Mouse (Mus musculus) liver, adult 2 months (tissue): Measurements from ENCODE around the gene Tbc1d25. TPM values are rescaled to one million over a fixed set of nuclear protein-coding genes. Genes with fewer than 3 reads are reported as not detected.

ENCODE experiments used
- DNase-seq: peaks from one replicate; pipeline ENCODE4 v3.0.0-alpha.2; 2011; ENCODE audit warnings: low read depth, low spot score; ENCODE audit errors: extremely low read depth
- H3K27ac ChIP-seq: fragments of 200-500 bp; replicated peaks from 2 replicates; pipeline ENCODE4 v1.5.1; 2012; ENCODE audit warnings: low read depth, mild to moderate bottlenecking, control low read depth, inconsistent platforms, low read length; ENCODE audit not compliant: insufficient read depth
- H3K27me3 ChIP-seq: fragments of 200-500 bp; 2 replicates; pipeline ENCODE4 v1.6.1; 2012; ENCODE audit warnings: mild to moderate bottlenecking, moderate library complexity, low read length, inconsistent platforms; ENCODE audit not compliant: control insufficient read depth, insufficient read depth
- H3K36me3 ChIP-seq: fragments of 200-500 bp; 2 replicates; pipeline ENCODE4 v1.6.1; 2012; ENCODE audit warnings: low read length, inconsistent platforms; ENCODE audit not compliant: control insufficient read depth, insufficient read depth
- H3K4me1 ChIP-seq: fragments of 200-500 bp; 2 replicates; pipeline ENCODE4 v1.6.1; 2011; ENCODE audit warnings: low read length; ENCODE audit not compliant: control insufficient read depth, insufficient read depth
- H3K4me3 ChIP-seq: fragments of 200-500 bp; 2 replicates; pipeline ENCODE4 v1.5.1; 2011; ENCODE audit warnings: low read depth, mild to moderate bottlenecking, control low read depth, low read length, moderate library complexity; ENCODE audit not compliant: insufficient read depth
- H3K79me2 ChIP-seq: fragments of 200-500 bp; 2 replicates; pipeline ENCODE4 v1.6.1; 2012; ENCODE audit warnings: inconsistent platforms, mild to moderate bottlenecking, low read length, moderate library complexity; ENCODE audit not compliant: control insufficient read depth, insufficient read depth
- H3K9ac ChIP-seq: fragments of 200-500 bp; 2 replicates; pipeline ENCODE4 v1.6.1; 2012; ENCODE audit warnings: low read depth, mild to moderate bottlenecking, control low read depth, inconsistent platforms, low read length
- CTCF ChIP-seq: fragments of 200-500 bp; IDR thresholded peaks from 2 replicates; pipeline ENCODE4 v1.5.1; 2011; ENCODE audit warnings: low read depth, low read length, control low read depth
- POLR2A ChIP-seq: fragments of 200-500 bp; IDR thresholded peaks from 2 replicates; pipeline ENCODE4 v1.6.1; 2011; ENCODE audit warnings: low read length, control low read depth; ENCODE audit not compliant: insufficient read depth; ENCODE audit errors: extremely low read depth
- WGBS: fragments of 180-500 bp; shearing (Covaris S2); methylation state at CpG from one replicate; pipeline ENCODE4 v1.1.7; 2018; 5-methylcytosine and 5-hydroxymethylcytosine counted together
- polyA plus RNA-seq: library from polyadenylated mRNA; depleted of rRNA; stranded (reverse); fragments of >200 nt; gene quantifications from 2 replicates; pipeline ENCODE4 v1.2.3, GENCODE M21; 2012
- total RNA-seq: library from RNA; depleted of rRNA; stranded (reverse); fragments of >200 nt; gene quantifications from 2 replicates; pipeline ENCODE4 v1.2.3, GENCODE M21; 2014

Tbc1d25 gene
- total and polyA plus RNA-seq, 2 experiments, result 0.92 to 8.9 TPM

DNA sequence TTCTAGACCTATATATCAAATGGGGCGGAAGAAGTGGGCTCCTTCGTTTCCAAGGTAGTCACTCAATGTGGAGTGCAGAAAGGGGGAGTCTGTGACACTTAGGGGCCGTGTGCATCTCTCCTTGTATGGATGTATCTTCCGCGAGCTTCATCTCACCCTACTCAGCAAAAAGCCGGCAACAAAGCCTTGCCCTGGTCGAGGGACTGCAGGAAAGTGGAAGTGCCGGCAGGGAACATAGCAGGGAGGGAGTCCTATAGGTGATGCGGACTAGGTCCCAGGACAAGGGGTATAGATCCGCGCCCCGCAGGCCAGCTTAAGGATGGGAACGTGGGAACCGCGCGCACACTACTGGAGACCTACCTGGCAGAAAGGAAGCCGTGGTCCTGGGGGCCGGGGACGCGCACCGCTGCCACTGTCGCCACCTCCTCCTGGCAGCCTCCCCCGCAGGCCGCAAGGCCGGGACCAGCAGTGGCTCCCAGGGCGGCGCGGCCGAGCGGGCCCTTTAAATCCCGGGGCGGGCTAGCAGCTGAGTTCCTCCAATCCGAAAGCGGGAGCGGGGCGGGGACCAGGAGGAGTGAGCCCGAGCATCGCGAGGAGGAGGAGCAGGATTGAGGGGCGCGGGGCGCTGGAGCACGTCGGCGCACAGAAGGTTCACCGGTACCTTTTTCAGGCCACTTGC lies 30.2 kb upstream of the Tbc1d25 start, which contains the start of gene Porcn:
Gene Porcn (minus strand): TSS at position 511 of the 679 bp plus-strand sequence.
- DNase-seq, result peak; percentile 51
- Histone ChIP-seq H3K79me2 (no peaks in the 10 kb centered on the region), H3K27ac (peak within 1 kb of the TSS; percentile 38), H3K27me3 (no peaks in the 10 kb centered on the region), H3K4me3 (peak within 1 kb of the TSS; percentile 93), H3K9ac (peak within 1 kb of the TSS; percentile 92), H3K36me3 (no peaks in the 10 kb centered on the region), H3K4me1 (no peaks in the 10 kb centered on the region)
- WGBS, result 2% methylated on average over 40 of the region's 46 CpGs
- TF ChIP-seq CTCF (no peak), POLR2A (peak; percentile 36; the same call in 1 of the 2 replicates)

DNA sequence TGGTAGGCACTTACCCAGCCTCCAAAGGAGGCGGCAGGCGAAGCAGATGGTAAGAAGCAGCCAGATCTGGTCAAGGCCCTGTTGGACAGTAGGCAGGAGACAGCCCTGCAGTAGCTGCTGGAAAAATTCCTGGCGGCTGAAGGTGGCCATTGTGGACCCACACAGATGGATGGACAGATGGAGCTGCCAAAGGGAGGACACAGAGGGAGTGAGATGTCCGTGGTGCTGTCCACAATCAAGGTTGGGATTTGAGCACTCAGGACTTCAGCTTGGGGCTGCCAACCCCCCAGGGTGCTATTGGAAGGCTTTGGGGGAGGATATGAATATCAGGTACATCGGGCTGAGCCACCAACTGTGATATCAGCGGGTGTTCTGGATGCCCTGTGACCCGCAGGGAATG lies 29.6 kb upstream of the Tbc1d25 start:
- Histone ChIP-seq H3K4me3 (no peak overlapping the region), H3K27me3 (no peaks in the 10 kb centered on the region), H3K79me2 (no peaks in the 10 kb centered on the region), H3K36me3 (no peaks in the 10 kb centered on the region), H3K4me1 (no peaks in the 10 kb centered on the region), H3K27ac (no peak overlapping the region), H3K9ac (no peak overlapping the region)
- WGBS, result 61% methylated on average over 7 of the region's 7 CpGs
- no peak for DNase-seq
- TF ChIP-seq CTCF, result no peak
- TF ChIP-seq POLR2A, result no peak

DNA sequence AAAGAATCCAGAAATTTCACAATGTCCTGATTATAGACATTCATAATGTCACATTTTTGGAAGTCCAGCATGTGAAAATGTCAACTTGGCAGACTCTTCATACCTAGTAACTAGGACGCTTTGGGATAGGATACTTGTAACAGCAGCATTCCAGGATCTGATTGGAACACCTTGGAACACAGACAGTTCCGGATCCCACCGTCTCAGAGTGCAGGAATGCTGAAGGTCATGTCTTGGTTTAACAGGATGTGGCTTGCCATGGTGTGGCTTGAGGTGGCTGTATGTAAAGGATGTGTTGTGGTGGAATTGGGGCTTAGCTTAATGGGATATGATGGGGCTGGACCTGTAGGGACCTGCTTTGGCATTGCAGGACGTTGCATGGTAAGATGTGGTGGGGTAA lies 29.1 kb upstream of the Tbc1d25 start:
- no peak overlapping the region for H3K4me3 ChIP-seq
- H3K36me3 ChIP-seq, result no peaks in the 10 kb centered on the region
- no peak overlapping the region for H3K27ac ChIP-seq
- H3K9ac ChIP-seq, result no peak overlapping the region
- DNase-seq, result no peak
- WGBS, result 88% methylated on average over 4 of the region's 4 CpGs
- H3K79me2 ChIP-seq, result no peaks in the 10 kb centered on the region
- TF ChIP-seq POLR2A (no peak), CTCF (no peak)
- no peaks in the 10 kb centered on the region for H3K4me1 ChIP-seq
- no peaks in the 10 kb centered on the region for H3K27me3 ChIP-seq

DNA sequence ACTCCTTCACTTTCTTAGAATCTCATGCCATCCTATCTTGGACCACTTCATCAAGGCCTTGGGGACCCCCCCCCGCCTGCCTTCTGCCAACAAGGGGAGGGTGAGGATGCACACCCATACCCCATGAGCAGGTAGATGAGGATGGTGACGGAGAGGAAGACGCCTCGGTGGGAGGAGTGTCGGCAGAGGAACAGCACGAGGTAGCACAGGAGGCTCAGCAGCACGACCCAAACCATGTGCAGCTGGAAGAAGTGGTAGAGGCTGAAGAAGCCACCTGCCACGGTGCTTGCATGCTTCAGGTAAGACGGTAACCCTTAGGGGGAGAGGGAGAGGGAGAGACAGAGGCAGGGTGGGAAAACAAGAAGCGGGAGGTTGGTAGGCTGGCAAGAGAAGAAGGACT lies 28.1 kb upstream of the Tbc1d25 start:
- Histone ChIP-seq H3K36me3 (no peaks in the 10 kb centered on the region), H3K27ac (no peak overlapping the region), H3K79me2 (no peaks in the 10 kb centered on the region), H3K9ac (no peak overlapping the region), H3K27me3 (no peaks in the 10 kb centered on the region), H3K4me3 (no peak overlapping the region), H3K4me1 (no peaks in the 10 kb centered on the region)
- TF ChIP-seq CTCF, result no peak
- no peak for TF ChIP-seq POLR2A
- 91% methylated on average over 10 of the region's 10 CpGs for WGBS
- DNase-seq, result no peak

DNA sequence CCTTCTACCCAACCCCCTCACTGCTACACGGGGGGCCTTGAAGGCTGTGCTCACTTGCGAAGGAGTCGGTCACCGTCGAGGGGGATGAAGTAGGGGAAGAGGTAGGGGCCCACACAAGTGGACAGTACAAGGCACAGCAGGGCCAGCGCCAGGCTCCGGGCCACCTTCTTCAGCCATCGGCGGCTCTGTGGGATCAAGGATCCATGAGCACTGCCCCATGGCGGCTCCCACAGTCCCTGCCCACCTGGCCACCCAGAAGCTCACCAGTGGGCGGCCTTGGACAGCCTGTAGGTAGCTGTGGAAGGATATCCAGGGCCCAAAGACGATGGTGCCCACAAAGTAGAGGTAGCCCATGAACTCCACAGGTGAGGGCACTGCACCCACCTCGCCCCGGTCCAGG lies 27.1 kb upstream of the Tbc1d25 start:
- DNase-seq, result no peak
- Histone ChIP-seq H3K27me3 (no peaks in the 10 kb centered on the region), H3K4me1 (no peaks in the 10 kb centered on the region), H3K9ac (no peak overlapping the region), H3K4me3 (no peak overlapping the region), H3K79me2 (no peaks in the 10 kb centered on the region), H3K27ac (no peak overlapping the region), H3K36me3 (no peaks in the 10 kb centered on the region)
- no peak for TF ChIP-seq POLR2A
- 96% methylated on average over 13 of the region's 14 CpGs for WGBS

DNA sequence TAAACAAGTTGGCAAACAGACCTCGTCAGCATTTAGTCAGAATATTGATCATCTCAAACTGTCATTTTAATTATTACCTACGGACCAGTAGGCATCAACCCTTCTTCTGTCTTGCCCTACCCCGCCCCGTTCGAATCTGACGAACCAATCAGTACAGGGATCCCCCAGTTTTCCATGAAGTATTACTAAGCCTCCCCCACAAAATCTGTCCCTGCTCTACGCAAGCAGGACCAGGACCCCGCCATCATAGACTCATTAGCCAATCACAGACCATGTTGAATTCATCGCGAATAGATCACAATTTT lies 17.4 kb upstream of the Tbc1d25 start, which contains the start of gene Ebp:
Gene Ebp (minus strand): TSS at position 94 of the 305 bp plus-strand sequence.
- H3K27me3 ChIP-seq, result no peaks in the 10 kb centered on the region
- peak within 1 kb of the TSS; percentile 99 for H3K4me3 ChIP-seq
- peaks cover 2% of the 10 kb centered on the region; the same call in 1 of the 2 replicates for H3K4me1 ChIP-seq
- no peak for TF ChIP-seq CTCF
- no peak for TF ChIP-seq POLR2A
- 2% methylated on average over 10 of the region's 10 CpGs for WGBS
- DNase-seq, result peak; percentile 93
- H3K79me2 ChIP-seq, result peaks cover 9% of the 10 kb centered on the region; the same call in 1 of the 2 replicates
- no peaks in the 10 kb centered on the region; the same call in 1 of the 2 replicates for H3K36me3 ChIP-seq
- H3K9ac ChIP-seq, result peak within 1 kb of the TSS; percentile 96
- peak within 1 kb of the TSS; percentile 99 for H3K27ac ChIP-seq
